Mouse (Mus musculus): ENCODE data around the gene Tmem165. TPM values are rescaled to one million over a fixed set of nuclear protein-coding genes. Genes with fewer than 3 reads are reported as not detected.

Gene Tmem165
- polyA plus RNA-seq (2012; rRNA removed): 63.9 and 94.6 TPM in 2 replicates

DNA sequence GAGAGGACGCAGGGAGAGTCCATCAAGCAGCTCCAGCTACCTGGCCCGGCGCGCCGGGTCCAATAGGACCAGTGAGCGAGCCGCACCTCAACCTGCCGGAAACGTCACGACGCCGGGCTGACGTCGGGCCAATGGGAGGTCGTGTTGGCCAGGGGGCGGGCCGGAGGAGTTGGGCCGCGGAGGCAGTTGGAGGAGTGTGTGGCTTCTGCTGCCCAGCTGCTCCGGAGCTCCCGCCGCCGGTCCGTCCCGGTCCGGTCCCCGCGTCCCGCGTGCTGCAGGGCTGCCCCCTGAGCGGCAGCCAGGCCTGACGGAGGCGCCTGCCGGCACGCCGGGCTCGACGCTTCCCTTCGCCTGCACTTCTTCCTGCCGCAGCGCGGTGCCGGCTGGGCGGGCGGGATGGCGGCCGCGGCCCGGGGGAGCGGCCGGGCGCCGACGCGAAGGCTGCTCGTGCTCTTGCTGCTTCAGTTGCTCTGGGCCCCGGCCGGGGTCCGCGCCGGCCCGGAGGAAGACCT is at the start of gene Tmem165:
Gene Tmem165 (plus strand): TSS at position 131 of the 512 bp plus-strand sequence.
- H3K4me1 ChIP-seq (replicated peaks; ENCODE audit: control insufficient read depth, insufficient read depth, low read length): peaks cover 10% of the 10 kb centered on the region
- H3K27ac ChIP-seq (ENCODE audit: control insufficient read depth, insufficient read depth, low read length): no peak within 1 kb of the TSS
- WGBS: under 1% methylated on average over 62 of the region's 62 CpGs
- peak within 1 kb of the TSS; percentile 65 for H3K4me3 ChIP-seq (ENCODE audit: control insufficient read depth, insufficient read depth, low read length)
- DNase-seq: peak; percentile 93
- no peaks in the 10 kb centered on the region for H3K36me3 ChIP-seq (ENCODE audit: control insufficient read depth, insufficient read depth, low read length)
- H3K27me3 ChIP-seq (ENCODE audit: control insufficient read depth, insufficient read depth, low read length): no peaks in the 10 kb centered on the region
- TF ChIP-seq POLR2A (IDR thresholded peaks at IDR 0.05; ENCODE audit: control insufficient read depth, extremely low read depth, insufficient read depth, low read length, poor library complexity) (peak; percentile 77; the same call in 1 of the 2 replicates), CTCF (IDR thresholded peaks at IDR 0.05; ENCODE audit: borderline replicate concordance, control insufficient read depth, extremely low read depth, insufficient read depth, low read length, poor library complexity) (no peak)

GRCm38 (mm10) chr5:76135644-76136043 is 48.0 kb upstream of the Tmem165 start:
- no peak for TF ChIP-seq CTCF (IDR thresholded peaks at IDR 0.05; ENCODE audit: borderline replicate concordance, control insufficient read depth, extremely low read depth, insufficient read depth, low read length, poor library complexity)
- no peak for TF ChIP-seq POLR2A (IDR thresholded peaks at IDR 0.05; ENCODE audit: control insufficient read depth, extremely low read depth, insufficient read depth, low read length, poor library complexity)
- 91% methylated on average over 1 of the region's 1 CpGs for WGBS
- Histone ChIP-seq H3K4me3 (ENCODE audit: control insufficient read depth, insufficient read depth, low read length) (no peak overlapping the region), H3K36me3 (ENCODE audit: control insufficient read depth, insufficient read depth, low read length) (no peaks in the 10 kb centered on the region), H3K27ac (ENCODE audit: control insufficient read depth, insufficient read depth, low read length) (no peak overlapping the region), H3K4me1 (replicated peaks; ENCODE audit: control insufficient read depth, insufficient read depth, low read length) (peaks cover 6% of the 10 kb centered on the region), H3K27me3 (ENCODE audit: control insufficient read depth, insufficient read depth, low read length) (no peaks in the 10 kb centered on the region)
- DNase-seq: no peak

DNA sequence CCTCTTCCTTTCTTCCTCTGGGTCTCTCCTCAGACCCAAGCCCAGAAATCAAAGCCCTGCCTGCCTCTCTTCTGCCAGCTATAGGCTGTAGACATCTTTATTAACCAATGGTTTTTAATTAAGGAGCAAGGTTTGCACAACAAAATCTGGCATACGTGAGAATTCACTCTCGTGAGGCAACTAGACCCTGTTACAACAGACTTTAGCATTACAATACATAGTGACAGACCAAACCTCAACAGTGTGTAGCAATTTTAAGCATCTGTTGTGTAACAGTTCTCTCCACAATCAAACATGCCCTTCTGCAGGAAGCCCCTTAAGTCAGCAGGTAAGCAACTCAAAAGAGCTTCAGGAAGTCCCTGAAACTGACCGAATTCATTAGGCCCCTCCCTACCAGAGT is 47.4 kb upstream of the Tmem165 start:
- 98% methylated on average over 3 of the region's 3 CpGs for WGBS
- no peak overlapping the region for H3K27ac ChIP-seq (ENCODE audit: control insufficient read depth, insufficient read depth, low read length)

DNA sequence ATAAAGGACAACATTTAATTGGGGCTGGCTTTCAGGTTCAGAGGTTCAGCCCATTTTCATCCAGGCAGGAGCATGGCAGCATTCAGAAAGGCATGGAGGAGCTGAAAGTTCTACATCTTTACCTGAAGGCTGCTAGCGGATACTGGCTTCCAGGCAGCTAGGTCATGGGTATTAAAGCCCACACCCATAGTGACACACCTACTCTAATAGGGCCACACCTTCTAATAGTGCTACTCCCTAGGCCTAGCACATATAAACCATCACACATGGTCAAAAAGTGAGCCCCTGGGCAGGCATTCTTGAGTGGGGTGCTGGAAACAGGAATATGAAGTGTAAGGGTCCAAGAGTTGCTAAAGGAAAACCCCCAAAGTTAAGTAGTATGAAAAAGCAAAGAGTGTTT is 46.1 kb upstream of the Tmem165 start:
- Histone ChIP-seq H3K4me3 (ENCODE audit: control insufficient read depth, insufficient read depth, low read length) (no peak overlapping the region), H3K36me3 (ENCODE audit: control insufficient read depth, insufficient read depth, low read length) (no peaks in the 10 kb centered on the region), H3K27ac (ENCODE audit: control insufficient read depth, insufficient read depth, low read length) (no peak overlapping the region), H3K27me3 (ENCODE audit: control insufficient read depth, insufficient read depth, low read length) (no peaks in the 10 kb centered on the region), H3K4me1 (replicated peaks; ENCODE audit: control insufficient read depth, insufficient read depth, low read length) (peaks cover 9% of the 10 kb centered on the region)
- no peak for TF ChIP-seq POLR2A (IDR thresholded peaks at IDR 0.05; ENCODE audit: control insufficient read depth, extremely low read depth, insufficient read depth, low read length, poor library complexity)
- no peak for DNase-seq
- WGBS: 100% methylated on average over 1 of the region's 1 CpGs

More for the DNA sequence above, 47.4 kb upstream of the Tmem165 start:
- Histone ChIP-seq H3K4me3 (ENCODE audit: control insufficient read depth, insufficient read depth, low read length) (no peak overlapping the region), H3K4me1 (replicated peaks; ENCODE audit: control insufficient read depth, insufficient read depth, low read length) (peaks cover 9% of the 10 kb centered on the region), H3K27me3 (ENCODE audit: control insufficient read depth, insufficient read depth, low read length) (no peaks in the 10 kb centered on the region), H3K36me3 (ENCODE audit: control insufficient read depth, insufficient read depth, low read length) (no peaks in the 10 kb centered on the region)
- DNase-seq: no peak
- TF ChIP-seq CTCF (IDR thresholded peaks at IDR 0.05; ENCODE audit: borderline replicate concordance, control insufficient read depth, extremely low read depth, insufficient read depth, low read length, poor library complexity): no peak
- no peak for TF ChIP-seq POLR2A (IDR thresholded peaks at IDR 0.05; ENCODE audit: control insufficient read depth, extremely low read depth, insufficient read depth, low read length, poor library complexity)

GRCm38 (mm10) chr5:76138071-76138470 is 45.6 kb upstream of the Tmem165 start:
- no peaks in the 10 kb centered on the region for H3K27me3 ChIP-seq (ENCODE audit: control insufficient read depth, insufficient read depth, low read length)
- H3K4me3 ChIP-seq (ENCODE audit: control insufficient read depth, insufficient read depth, low read length): no peak overlapping the region
- H3K27ac ChIP-seq (ENCODE audit: control insufficient read depth, insufficient read depth, low read length): no peak overlapping the region
- no peak for DNase-seq
- TF ChIP-seq POLR2A (IDR thresholded peaks at IDR 0.05; ENCODE audit: control insufficient read depth, extremely low read depth, insufficient read depth, low read length, poor library complexity) (no peak), CTCF (IDR thresholded peaks at IDR 0.05; ENCODE audit: borderline replicate concordance, control insufficient read depth, extremely low read depth, insufficient read depth, low read length, poor library complexity) (no peak)
- H3K4me1 ChIP-seq (replicated peaks; ENCODE audit: control insufficient read depth, insufficient read depth, low read length): peaks cover 9% of the 10 kb centered on the region
- 86% methylated on average over 1 of the region's 1 CpGs for WGBS
- H3K36me3 ChIP-seq (ENCODE audit: control insufficient read depth, insufficient read depth, low read length): no peaks in the 10 kb centered on the region

DNA sequence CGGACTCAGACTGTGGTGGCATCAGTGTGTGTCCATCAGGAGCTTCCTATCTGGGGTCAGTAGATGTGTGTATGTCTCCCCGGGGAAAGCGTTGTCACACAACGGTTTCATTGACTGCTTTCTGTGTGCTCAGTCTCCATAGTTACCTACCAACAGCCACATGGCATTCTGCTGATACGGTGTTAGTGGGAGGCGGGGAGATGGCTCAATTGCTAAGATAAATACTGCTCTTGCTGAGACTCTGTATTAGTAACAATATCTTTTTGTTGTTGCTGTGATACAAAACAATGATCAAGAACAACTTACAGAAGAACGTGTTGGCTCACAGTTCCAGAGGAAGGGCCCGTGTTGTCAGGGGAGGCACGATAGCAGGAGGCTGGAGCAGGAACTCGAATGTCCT is 45.2 kb upstream of the Tmem165 start:
- H3K4me3 ChIP-seq (ENCODE audit: control insufficient read depth, insufficient read depth, low read length): no peak overlapping the region
- H3K36me3 ChIP-seq (ENCODE audit: control insufficient read depth, insufficient read depth, low read length): no peaks in the 10 kb centered on the region
- DNase-seq: no peak
- no peak overlapping the region for H3K27ac ChIP-seq (ENCODE audit: control insufficient read depth, insufficient read depth, low read length)
- no peaks in the 10 kb centered on the region for H3K27me3 ChIP-seq (ENCODE audit: control insufficient read depth, insufficient read depth, low read length)
- TF ChIP-seq CTCF (IDR thresholded peaks at IDR 0.05; ENCODE audit: borderline replicate concordance, control insufficient read depth, extremely low read depth, insufficient read depth, low read length, poor library complexity): no peak
- TF ChIP-seq POLR2A (IDR thresholded peaks at IDR 0.05; ENCODE audit: control insufficient read depth, extremely low read depth, insufficient read depth, low read length, poor library complexity): no peak
- WGBS: 94% methylated on average over 10 of the region's 10 CpGs
- peaks cover 9% of the 10 kb centered on the region for H3K4me1 ChIP-seq (replicated peaks; ENCODE audit: control insufficient read depth, insufficient read depth, low read length)

- H3K36me3 ChIP-seq (ENCODE audit: control insufficient read depth, insufficient read depth, low read length): no peaks in the 10 kb centered on the region
- peaks cover 9% of the 10 kb centered on the region for H3K4me1 ChIP-seq (replicated peaks; ENCODE audit: control insufficient read depth, insufficient read depth, low read length)
- 61% methylated on average over 7 of the region's 7 CpGs for WGBS
- DNase-seq: peak; percentile 19
- no peak overlapping the region for H3K4me3 ChIP-seq (ENCODE audit: control insufficient read depth, insufficient read depth, low read length)
- H3K27ac ChIP-seq (ENCODE audit: control insufficient read depth, insufficient read depth, low read length): no peak overlapping the region
- H3K27me3 ChIP-seq (ENCODE audit: control insufficient read depth, insufficient read depth, low read length): no peaks in the 10 kb centered on the region
- no peak for TF ChIP-seq CTCF (IDR thresholded peaks at IDR 0.05; ENCODE audit: borderline replicate concordance, control insufficient read depth, extremely low read depth, insufficient read depth, low read length, poor library complexity)
- no peak for TF ChIP-seq POLR2A (IDR thresholded peaks at IDR 0.05; ENCODE audit: control insufficient read depth, extremely low read depth, insufficient read depth, low read length, poor library complexity)
These were observed 44.5 kb upstream of the Tmem165 start for GRCm38 (mm10) chr5:76139171-76139671.
